Mouse (Mus musculus): ENCODE results near the gene Sel1l2. TPM values are rescaled to one million over a fixed set of nuclear protein-coding genes. Genes with fewer than 3 reads are reported as not detected.

Sel1l2 gene
- not detected for total RNA-seq (2023)

GRCm38 (mm10) chr2:140389525-140389924 lies at the start of gene Sel1l2:
Gene Sel1l2, minus strand, starts transcription at chr2:140389706.

GRCm38 (mm10) chr2:140395179-140395578 lies 5.7 kb upstream of the Sel1l2 start, which contains the start of gene Macrod2:
Gene Macrod2, plus strand, starts transcription at chr2:140395309.

Other genes with a start within 250 kb of the Sel1l2 start
- not detected for gene Gm17374, start 237.7 kb downstream of the Sel1l2 start, total RNA-seq (2023)
- 35.4 TPM for gene Esf1, start 219.1 kb downstream of the Sel1l2 start, total RNA-seq (2023)
- 18.6 TPM for gene Ndufaf5, start 219.1 kb downstream of the Sel1l2 start, total RNA-seq (2023)
- not detected for gene Macrod2, start 5.6 kb upstream of the Sel1l2 start, total RNA-seq (2023)